Mouse (Mus musculus) erythroblast, embryonic 14.5 days (primary cell): ENCODE results near the gene Hba-x.

Experiments
- GATA1 ChIP-seq: IDR thresholded peaks from 2 replicates; pipeline ENCODE4 v1.6.1; 2012; ENCODE audit warnings: low read length, inconsistent platforms, mixed read lengths
- TAL1 ChIP-seq: IDR thresholded peaks from 3 replicates; pipeline ENCODE4 v1.6.1; 2012; ENCODE audit warnings: low read length, inconsistent platforms, mixed read lengths

DNA sequence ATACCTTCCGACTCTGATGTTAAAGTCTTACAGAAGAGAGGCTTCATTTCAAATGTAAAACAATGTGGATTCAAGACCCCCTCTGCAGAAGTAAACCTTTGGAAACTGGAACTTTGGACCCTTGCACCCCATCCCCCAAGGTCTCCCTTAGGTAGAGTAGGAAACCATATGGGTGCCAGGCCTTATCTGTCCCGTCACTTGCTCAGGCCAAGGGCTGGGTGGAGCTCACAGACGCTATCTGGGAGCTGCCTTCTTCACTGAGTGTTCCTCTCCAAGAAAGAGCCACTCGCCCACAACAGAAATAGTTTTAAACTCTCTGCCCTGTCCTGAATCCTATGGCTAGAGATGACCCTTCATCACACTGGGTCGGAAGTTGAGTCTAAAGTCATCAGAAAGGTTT is 7.2 kb upstream of the Hba-x start:
- TF ChIP-seq GATA1 (peak; percentile 97), TAL1 (peak; percentile 91)
